28 mouse cellular contexts compared by ENCODE assay signal in genomic region chrX:98392376-98392775, GRCm38 (mm10).
DNase-seq lines count a peak whose midpoint lies in the region; ATAC-seq and TF ChIP-seq lines count a peak whose summit lies in the region.
"Had no signal": no experiment of that assay in that cellular context is flagged by ENCODE, and none has a peak within 500 bp of the region (broad histone marks: within the 10 kb centered on the region; RNA-seq: fewer than 3 reads in every experiment).

No protein-coding gene starts in this region.

- no peak for TF ChIP-seq CTCF in layer of hippocampus, adult 2 months (conservative IDR thresholded peaks at IDR 0.05)
- no peak for TF ChIP-seq CTCF in cortical plate, adult 2 months (IDR thresholded peaks at IDR 0.05; ENCODE audit: extremely low read depth, insufficient read depth, low read length)

- H3K36me3 ChIP-seq in hindbrain, embryonic 14.5 days (replicated peaks; ENCODE audit: control insufficient read depth, insufficient read depth), result no peaks in the 10 kb centered on the region
- H3K36me3 ChIP-seq: embryonic facial prominence, embryonic 12.5 days; embryonic facial prominence, embryonic 15.5 days; heart, embryonic 12.5 days; heart, embryonic 15.5 days; hindbrain, embryonic 10.5 days; hindbrain, embryonic 13.5 days had no signal

- H3K4me3 ChIP-seq in layer of hippocampus, adult 2 months, result no peak overlapping the region
- no peak overlapping the region for H3K4me3 ChIP-seq in cortical plate, adult 2 months (ENCODE audit: insufficient read depth, low read length)
- H3K4me3 ChIP-seq in hindbrain, embryonic 14.5 days (replicated peaks; ENCODE audit: low read length), result no peak overlapping the region
- H3K4me3 ChIP-seq: embryonic facial prominence, embryonic 12.5 days; embryonic facial prominence, embryonic 15.5 days; heart, embryonic 12.5 days; heart, embryonic 15.5 days; hindbrain, embryonic 10.5 days; hindbrain, embryonic 13.5 days had no signal

- no peaks in the 10 kb centered on the region for H3K9me3 ChIP-seq in hindbrain, embryonic 14.5 days (ENCODE audit: control insufficient read depth, low read length)
- H3K9me3 ChIP-seq: embryonic facial prominence, embryonic 12.5 days; embryonic facial prominence, embryonic 15.5 days; heart, embryonic 12.5 days; heart, embryonic 15.5 days; hindbrain, embryonic 13.5 days had no signal

- H3K27me3 ChIP-seq in hindbrain, embryonic 14.5 days (ENCODE audit: control insufficient read depth, insufficient read depth, low read length), result no peaks in the 10 kb centered on the region
- H3K27me3 ChIP-seq: embryonic facial prominence, embryonic 12.5 days; embryonic facial prominence, embryonic 15.5 days; heart, embryonic 12.5 days; heart, embryonic 15.5 days; hindbrain, embryonic 13.5 days had no signal

- ATAC-seq in hindbrain, embryonic 14.5 days (ENCODE audit: low FRiP score), result no peak
- ATAC-seq: activated CD4-positive, CD25-positive, alpha-beta regulatory T cell, adult 4 months; CD4-positive, CD25-positive, alpha-beta regulatory T cell, adult 4 months; forebrain, embryonic 14.5 days; forebrain, postnatal 0 days; hindbrain, postnatal 0 days; inflammation-experienced regulatory T-cells, adult 6 months had no signal

- no peak for TF ChIP-seq POLR2A in cortical plate, adult 2 months (IDR thresholded peaks at IDR 0.05; ENCODE audit: extremely low read depth, insufficient read depth, low read length)

- DNase-seq in layer of hippocampus, adult 2 months (ENCODE audit: low spot score in 2 of 2), result peak in 1 of 2 experiments; percentile 18
- DNase-seq in layer of hippocampus, adult 8-10 months (ENCODE audit: low spot score in 2 of 2), result no peak
- peak; percentile 5 for DNase-seq in right cerebral cortex, adult 18-20 months
- DNase-seq in right cerebral cortex, postnatal 4 days, result no peak
- DNase-seq in brain, adult 2 months (ENCODE audit: low read depth, low spot score), result peak; percentile 54
- no peak for DNase-seq in hindbrain, embryonic 14.5 days (ENCODE audit: low spot score)
- DNase-seq: adrenal gland, adult 8-10 months; adrenal gland, postnatal 25 days; cerebellum, adult 18-20 months; cerebellum, adult 9-10 months; cerebellum, postnatal 14 days; forebrain, postnatal 0 days; gastrocnemius, postnatal 25 days; heart, adult 18-20 months; heart, postnatal 10 days; heart, postnatal 36 days had no signal

- no peak overlapping the region for H3K9ac ChIP-seq in hindbrain, embryonic 14.5 days
- H3K9ac ChIP-seq: embryonic facial prominence, embryonic 12.5 days; embryonic facial prominence, embryonic 15.5 days; forebrain, postnatal 0 days; heart, embryonic 12.5 days; heart, embryonic 15.5 days; hindbrain, embryonic 13.5 days had no signal

- H3K4me1 ChIP-seq in cortical plate, adult 2 months (ENCODE audit: control insufficient read depth, insufficient read depth, low read length), result peaks cover 2% of the 10 kb centered on the region; the same call in 1 of the 2 replicates
- no peaks in the 10 kb centered on the region for H3K4me1 ChIP-seq in hindbrain, embryonic 14.5 days (replicated peaks; ENCODE audit: control insufficient read depth, insufficient read depth, low read length)
- H3K4me1 ChIP-seq: embryonic facial prominence, embryonic 12.5 days; embryonic facial prominence, embryonic 15.5 days; heart, embryonic 12.5 days; heart, embryonic 15.5 days; hindbrain, embryonic 10.5 days; hindbrain, embryonic 13.5 days had no signal

- H3K27ac ChIP-seq in layer of hippocampus, adult 2 months, result peak overlapping the region; percentile 48; the same call in 1 of the 2 replicates
- peak overlapping the region; percentile 56; the same call in 1 of the 2 replicates for H3K27ac ChIP-seq in cortical plate, adult 2 months (ENCODE audit: insufficient read depth, low read length)
- H3K27ac ChIP-seq in hindbrain, embryonic 14.5 days, result no peak overlapping the region
- H3K27ac ChIP-seq: embryonic facial prominence, embryonic 12.5 days; embryonic facial prominence, embryonic 15.5 days; heart, embryonic 15.5 days; hindbrain, embryonic 10.5 days; hindbrain, embryonic 13.5 days; hindbrain, postnatal 0 days had no signal

- no peak overlapping the region for H3K4me2 ChIP-seq in hindbrain, embryonic 14.5 days (replicated peaks)
- H3K4me2 ChIP-seq: embryonic facial prominence, embryonic 12.5 days; embryonic facial prominence, embryonic 15.5 days; heart, embryonic 12.5 days; heart, embryonic 15.5 days; hindbrain, embryonic 13.5 days had no signal

Comparison
In these comparisons a context has a peak if more than half of its experiments do, and no peak if none do; other contexts are left out.
1. DNase-seq: peak in right cerebral cortex, adult 18-20 months (single experiment) and brain, adult 2 months (single experiment); none in layer of hippocampus, adult 8-10 months (0 of 2), right cerebral cortex, postnatal 4 days (single experiment) and hindbrain, embryonic 14.5 days (single experiment).